Mouse (Mus musculus) thymus, postnatal 4 days (tissue): ENCODE data around the gene Klk8.
A peak's percentile ranks its signal among the peaks of the same experiment; 100 is the strongest.

ENCODE experiments used
- DNase-seq: peaks from one replicate; pipeline ENCODE4 v3.0.0; 2021

The Klk8 gene

DNA sequence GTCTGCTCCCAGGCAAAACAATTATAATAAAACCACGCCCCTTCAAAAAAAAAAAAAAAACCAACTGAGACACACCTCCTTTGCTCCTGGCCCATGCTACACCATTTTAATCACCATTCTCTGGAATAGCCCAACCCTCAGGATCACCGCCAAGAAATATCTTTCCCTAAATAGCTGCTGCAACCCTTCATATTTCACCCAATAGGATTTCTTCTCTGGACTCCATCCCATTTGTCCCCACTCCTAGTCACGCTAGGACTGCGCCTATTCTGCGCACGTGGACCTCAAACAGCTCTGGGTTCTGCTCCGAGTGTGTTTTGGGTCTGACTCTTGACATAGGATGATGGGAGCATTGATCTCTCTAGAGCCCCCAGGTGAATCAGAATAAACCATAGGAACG lies 1.0 kb upstream of the Klk8 start:
- DNase-seq: no peak

DNA sequence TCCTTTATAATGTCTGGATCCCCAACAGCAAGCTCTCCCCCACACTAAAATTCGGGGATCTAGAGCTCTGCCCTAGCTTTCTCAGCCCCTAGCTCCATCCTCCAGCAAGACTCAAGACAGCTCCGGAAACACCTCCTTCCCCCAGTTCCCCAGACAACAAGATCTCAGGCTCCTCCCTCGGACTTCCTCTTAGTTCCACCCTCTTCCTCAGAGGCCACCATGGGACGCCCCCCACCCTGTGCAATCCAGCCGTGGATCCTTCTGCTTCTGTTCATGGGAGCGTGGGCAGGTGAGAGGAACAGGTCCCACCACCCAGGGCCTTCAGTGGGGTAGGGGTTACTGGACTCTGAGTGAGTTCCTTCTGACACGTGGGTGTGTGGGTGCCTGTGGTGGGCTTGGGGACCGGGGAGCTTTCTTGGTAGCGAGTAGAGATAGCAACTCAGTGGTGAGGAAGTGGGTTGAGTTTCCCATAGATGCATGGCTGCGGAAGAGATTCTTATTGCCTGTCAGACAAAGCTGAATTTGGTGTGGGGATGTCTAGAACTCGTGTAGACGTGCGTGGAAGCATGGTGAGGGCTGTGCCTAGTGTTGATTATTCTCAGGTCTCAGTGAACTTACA lies 576 bp downstream of the Klk8 start:
- peak; percentile 54 for DNase-seq

DNA sequence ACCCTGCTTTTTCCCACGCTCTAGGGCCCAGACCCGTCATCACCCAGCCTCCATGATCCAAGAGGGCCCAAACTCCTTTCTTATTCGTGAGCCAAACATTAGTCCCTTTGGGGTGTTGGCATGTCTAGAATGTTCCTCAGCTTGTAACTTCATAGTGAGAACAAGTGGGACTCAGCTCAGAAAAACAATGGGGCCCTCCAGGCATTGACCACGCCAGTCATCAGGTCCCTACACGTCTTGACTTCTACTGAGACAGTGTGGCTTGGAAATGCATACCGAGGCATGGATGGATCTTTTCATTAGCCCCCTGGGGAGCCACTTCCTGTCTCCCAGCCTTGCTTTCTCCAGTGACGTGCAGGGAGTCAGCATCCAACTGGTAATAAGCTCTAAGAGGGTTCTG lies 2.5 kb downstream of the Klk8 start:
- DNase-seq: no peak

DNA sequence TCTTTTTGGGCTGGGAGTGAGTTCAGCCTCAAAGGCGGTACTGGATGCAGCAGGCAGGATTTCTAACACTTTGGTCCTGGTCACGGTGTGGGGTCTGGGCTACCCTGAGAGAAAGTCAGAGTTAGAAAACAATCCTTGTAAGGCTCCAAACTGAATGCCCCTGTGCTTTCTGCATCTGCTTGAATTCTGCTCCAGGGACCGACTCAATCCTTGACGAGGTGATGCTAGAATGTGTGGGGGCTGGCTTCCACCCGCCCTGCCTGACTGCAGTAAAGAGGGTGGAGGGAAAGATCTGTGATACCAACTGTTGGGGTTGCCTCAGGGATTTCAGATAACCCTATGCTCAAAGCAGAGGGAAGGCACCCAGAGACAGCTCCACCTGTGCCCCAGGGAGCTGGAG lies 13.6 kb downstream of the Klk8 start, which contains the start of gene Klk7:
TSS of gene Klk7 (plus strand) at position 301 of the 400 bp plus-strand sequence.
- no peak for DNase-seq

DNA sequence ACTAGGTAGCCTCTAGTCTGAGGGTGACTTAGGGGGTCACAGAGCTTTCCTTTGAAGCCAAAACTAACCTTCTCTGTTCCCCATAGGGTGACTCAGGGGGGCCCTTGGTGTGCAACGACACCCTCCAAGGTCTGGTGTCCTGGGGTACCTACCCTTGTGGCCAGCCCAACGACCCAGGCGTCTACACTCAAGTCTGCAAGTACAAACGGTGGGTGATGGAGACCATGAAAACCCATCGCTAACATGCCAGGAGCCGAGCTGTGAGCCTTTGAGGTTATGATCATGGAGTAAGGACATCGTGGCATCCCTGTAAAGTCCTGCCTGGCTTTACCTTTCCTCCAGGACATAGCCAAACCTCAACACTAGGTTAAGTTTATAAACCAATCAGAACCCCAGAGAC lies 17.8 kb downstream of the Klk8 start:
- DNase-seq: no peak

DNA sequence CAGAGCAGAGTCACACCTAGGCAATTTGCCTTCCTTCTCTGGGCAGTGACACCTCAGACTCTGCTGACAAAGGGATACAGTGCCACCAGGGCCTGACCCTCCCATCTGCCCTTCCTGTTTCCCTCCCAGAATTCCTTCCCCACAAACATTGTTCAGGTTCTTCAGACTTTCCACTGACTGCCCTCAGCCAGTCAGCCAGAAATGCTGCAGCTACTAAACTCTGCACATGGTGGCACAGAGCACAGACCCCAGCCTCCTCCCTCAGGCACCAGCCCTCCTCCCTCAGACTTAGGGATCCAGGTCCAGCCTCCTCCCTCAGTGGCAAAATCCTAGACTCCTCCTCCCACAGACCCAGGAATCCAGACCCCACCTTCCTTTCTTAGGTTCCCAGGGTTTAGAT lies 19.4 kb downstream of the Klk8 start:
- DNase-seq: no peak

DNA sequence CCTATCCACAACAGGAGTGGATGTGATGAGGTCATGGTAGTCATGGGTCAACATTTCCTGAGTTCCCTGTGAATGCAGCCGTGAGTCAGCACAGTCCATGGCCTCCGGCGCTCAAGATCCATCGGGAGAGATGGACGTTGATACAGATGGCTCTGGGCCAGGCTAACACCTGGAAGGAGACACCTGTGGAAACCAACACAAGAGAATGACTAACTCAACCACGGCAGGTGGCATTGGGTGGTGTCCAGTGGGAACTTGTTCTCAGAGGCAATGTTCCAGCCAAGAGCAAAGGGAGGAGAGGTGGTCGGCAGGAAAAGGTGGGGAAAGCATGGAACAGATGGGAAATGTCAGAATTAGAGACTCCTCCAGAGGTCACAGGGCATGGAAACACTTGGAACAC lies 24.2 kb downstream of the Klk8 start:
- DNase-seq: no peak

DNA sequence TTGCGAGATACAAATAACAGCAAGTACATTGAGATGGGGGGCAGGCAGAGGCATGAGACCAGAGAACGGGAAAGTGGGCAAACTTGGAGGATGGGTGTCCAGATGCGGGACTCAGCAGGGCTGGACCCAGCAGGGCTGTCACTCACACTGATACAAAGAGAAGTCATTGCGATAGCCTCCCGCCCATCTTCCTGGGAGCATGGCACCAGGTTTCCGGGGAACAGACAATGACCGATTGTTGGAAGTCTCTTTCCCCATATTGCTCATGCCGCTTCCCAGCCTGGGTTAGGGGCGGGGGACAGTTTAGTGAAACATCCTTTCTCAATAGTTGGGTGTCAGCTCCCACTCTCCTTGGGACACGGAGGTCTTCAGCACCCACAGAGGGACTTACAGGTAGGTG lies 26.8 kb downstream of the Klk8 start, which contains the start of gene Klk6:
TSS of gene Klk6 (plus strand) at position 301 of the 400 bp plus-strand sequence.
- DNase-seq: no peak

DNA sequence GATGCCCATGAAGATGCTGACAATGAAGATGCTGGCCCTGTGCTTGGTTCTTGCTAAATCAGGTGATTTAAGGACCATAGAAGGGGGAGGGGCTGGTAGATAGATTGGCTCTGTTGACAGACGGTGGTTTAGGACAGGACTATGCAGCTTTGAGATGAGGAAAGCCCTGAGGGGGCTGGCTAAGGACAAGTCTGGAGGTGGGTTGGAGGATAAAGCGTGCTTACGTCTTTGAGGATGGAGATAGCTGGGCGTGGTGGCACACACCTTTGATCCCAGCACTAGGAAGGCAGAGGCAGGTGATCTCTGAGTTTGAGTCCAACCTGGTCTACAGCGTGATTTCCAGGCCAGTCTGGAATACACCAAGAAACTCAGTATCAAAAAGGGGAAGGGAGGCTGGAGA lies 28.7 kb downstream of the Klk8 start:
- DNase-seq: no peak

DNA sequence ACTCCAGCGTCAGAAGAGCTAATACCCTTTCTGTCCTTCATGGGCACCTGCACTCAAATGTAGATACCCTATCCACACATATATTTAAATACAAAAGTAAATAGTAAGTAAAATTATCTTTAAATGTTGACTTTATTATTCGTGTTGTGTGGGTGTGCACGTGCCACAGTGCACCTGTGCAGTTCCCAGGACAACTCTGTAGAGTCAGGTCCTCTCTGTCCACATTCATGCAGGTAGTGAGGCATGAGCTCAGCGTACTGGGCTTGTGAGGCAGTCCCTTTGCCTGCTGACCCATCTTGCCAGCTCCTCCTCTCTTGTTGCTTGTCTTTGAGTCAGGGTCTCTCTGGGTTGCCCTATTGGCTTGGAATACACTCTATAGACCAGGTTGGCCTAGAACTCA lies 30.3 kb downstream of the Klk8 start:
- no peak for DNase-seq

DNA sequence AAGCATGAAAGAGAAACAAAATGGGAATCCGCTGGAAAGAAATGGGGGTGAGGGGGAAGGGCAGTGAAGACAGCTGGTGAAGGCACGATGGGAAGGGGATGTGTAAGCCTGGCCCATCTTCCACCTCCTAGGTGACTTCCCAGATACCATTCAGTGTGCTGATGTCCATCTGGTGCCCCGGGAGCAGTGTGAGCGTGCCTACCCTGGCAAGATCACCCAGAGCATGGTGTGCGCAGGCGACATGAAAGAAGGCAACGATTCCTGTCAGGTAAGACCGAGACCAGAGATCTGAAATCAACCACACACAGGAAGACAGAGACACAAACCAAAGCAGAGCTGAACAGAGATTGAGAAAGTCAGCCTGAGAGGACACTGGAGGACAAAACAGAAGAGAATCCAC lies 31.6 kb downstream of the Klk8 start:
- no peak for DNase-seq

DNA sequence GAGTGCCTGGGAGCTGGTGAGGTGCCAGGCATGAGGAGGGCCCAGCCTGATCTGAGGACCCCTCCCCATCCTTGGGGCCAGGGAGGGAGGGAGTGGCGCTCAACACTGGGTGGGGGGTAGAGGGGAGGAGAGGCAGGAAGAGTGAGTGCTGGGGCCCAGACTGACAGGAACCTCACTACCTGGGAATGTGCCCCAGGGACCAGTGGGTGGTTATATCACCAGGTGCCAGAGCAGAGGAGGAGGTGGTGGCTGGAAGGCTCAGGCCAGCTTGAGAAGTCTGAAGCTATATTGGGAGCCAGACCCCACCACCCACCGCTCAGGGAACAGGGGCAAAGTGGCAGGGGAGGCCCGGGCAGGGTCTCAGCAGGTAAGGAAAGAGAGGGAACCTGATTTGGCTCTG lies 44.3 kb downstream of the Klk8 start, which contains the start of gene Klk5:
TSS of gene Klk5 (plus strand) at position 271 of the 400 bp plus-strand sequence.
- DNase-seq: no peak

DNA sequence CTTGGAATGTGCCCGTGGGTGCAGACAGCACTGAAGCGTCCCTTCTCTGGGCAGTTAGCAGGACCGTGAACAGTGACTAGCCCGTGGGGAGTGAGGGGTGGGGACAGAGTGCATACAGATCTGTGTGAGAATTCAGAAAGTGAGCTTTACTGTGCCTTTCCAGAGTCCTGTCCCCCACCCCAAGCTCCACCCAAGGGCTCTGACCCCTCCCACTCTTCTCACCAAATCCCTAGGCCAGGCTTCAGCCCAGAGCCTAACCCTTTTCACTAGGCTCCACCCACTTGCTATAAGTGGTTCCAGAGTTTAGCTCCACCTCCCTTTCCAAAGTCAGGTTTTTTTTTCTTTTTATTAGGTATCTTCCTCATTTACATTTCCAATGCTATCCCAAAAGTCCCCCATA lies 46.4 kb downstream of the Klk8 start:
- no peak for DNase-seq

DNA sequence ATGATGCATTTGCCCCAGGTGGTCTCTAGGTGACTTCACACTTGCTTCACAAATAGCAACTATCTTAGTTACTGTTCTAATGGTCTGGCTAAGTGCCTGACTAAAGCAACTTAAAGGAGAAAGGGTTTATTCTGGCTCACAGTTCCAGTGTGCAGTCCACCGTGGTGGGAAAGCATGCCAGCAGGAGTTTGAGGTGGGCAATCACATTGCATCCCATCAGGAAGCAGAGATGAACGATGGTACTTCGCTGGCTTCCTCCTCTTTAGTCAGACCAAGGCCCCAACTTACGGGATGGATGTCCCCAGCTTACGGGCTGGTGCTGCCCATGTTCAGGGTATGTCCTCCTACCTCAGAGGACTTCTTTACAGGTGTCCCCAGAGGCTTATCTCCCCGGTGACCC lies 54.2 kb downstream of the Klk8 start:
- no peak for DNase-seq
